Mouse (Mus musculus): ENCODE data around the gene Gm20671.
"Not testable (repeated sequence)": the region's sequence is repeated elsewhere in the genome, so short reads cannot be mapped to it uniquely, and the experiment has no call there.

DNA sequence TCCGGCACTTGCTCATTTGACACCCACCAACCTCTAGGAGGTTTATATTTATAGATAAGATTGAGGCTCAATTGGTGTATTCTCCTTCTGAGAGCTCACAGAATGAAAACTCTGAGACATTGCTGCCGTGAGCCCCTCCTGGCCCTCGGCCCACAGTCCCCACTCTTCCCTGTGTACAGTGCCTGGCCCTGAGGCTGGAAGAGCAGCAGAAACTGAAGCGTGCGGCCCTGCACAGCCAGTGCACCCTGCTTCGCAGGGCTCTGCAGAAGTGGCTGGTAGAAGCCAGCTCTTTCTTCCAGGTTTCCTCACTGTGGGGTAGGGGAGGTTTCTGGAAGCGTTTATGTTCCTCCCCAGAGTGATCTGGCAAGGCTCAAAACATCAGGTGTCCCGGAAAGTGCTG, 104.2 kb downstream of the Gm20671 start:
- not testable (repeated sequence) for TF ChIP-seq POLR2A (IDR thresholded peaks at IDR 0.05; ENCODE audit: borderline replicate concordance, insufficient read depth, low read length); CTCF (IDR thresholded peaks at IDR 0.05; ENCODE audit: borderline replicate concordance, insufficient read depth, low read depth, low read length)

Measured in cerebellum, adult 2 months (tissue).